Mouse (Mus musculus) subcutaneous adipose tissue, adult 2 months (tissue): ENCODE results near the gene Zbtb11. TPM values are rescaled to one million over a fixed set of nuclear protein-coding genes. Genes with fewer than 3 reads are reported as not detected.

Experiments used
- polyA plus RNA-seq: library from polyadenylated mRNA; depleted of rRNA; stranded (reverse); fragments of >200 nt; gene quantifications from 2 replicates; pipeline ENCODE4 v1.2.3, GENCODE M21; 2012; ENCODE audit warnings: low replicate concordance; rRNA removed

Zbtb11 gene
- polyA plus RNA-seq = 2.8 and 5.6 TPM in 2 replicates

GRCm38 (mm10) chr16:55973431-55974255 lies at the start of gene Zbtb11:
Gene Zbtb11, plus strand, starts transcription at chr16:55973883.

GRCm38 (mm10) chr16:55934453-55935037 lies 39.1 kb upstream of the Zbtb11 start, which contains the start of gene Cep97:
Gene Cep97, minus strand, starts transcription at chr16:55934855.

GRCm38 (mm10) chr16:55966212-55966871 lies 7.3 kb upstream of the Zbtb11 start, which contains the start of gene Rpl24:
Gene Rpl24, plus strand, starts transcription at chr16:55966275.

GRCm38 (mm10) chr16:56029661-56030082 lies 56.0 kb downstream of the Zbtb11 start, which contains the start of gene Pcnp:
Gene Pcnp, minus strand, starts transcription at chr16:56029739.

GRCm38 (mm10) chr16:56037138-56038010 lies 63.7 kb downstream of the Zbtb11 start, which contains the start of gene Trmt10c:
Gene Trmt10c, minus strand, starts transcription at chr16:56037819.

GRCm38 (mm10) chr16:56048038-56048437 lies 74.4 kb downstream of the Zbtb11 start, which contains the start of gene Senp7:
Gene Senp7, plus strand, starts transcription at chr16:56048338.

Other genes with a start within 250 kb of the Zbtb11 start
- gene Nfkbiz, start 135.0 kb upstream of the Zbtb11 start, polyA plus RNA-seq = 5.6 and 11.7 TPM in 2 replicates
- 0.39 and 1.4 TPM in 2 replicates for gene Nxpe3, start 78.6 kb upstream of the Zbtb11 start, polyA plus RNA-seq
- 0.79 and 1.5 TPM in 2 replicates for gene Cep97, start 39.0 kb upstream of the Zbtb11 start, polyA plus RNA-seq
- 137 and 208 TPM in 2 replicates for gene Rpl24, start 7.6 kb upstream of the Zbtb11 start, polyA plus RNA-seq
- gene Pcnp, start 55.9 kb downstream of the Zbtb11 start, polyA plus RNA-seq = 19.4 and 25.6 TPM in 2 replicates
- gene Trmt10c, start 63.9 kb downstream of the Zbtb11 start, polyA plus RNA-seq = 2.0 and 4.0 TPM in 2 replicates
- gene Senp7, start 74.5 kb downstream of the Zbtb11 start, polyA plus RNA-seq = 3.5 and 5.7 TPM in 2 replicates
- gene Impg2, start 230.4 kb downstream of the Zbtb11 start, polyA plus RNA-seq = 0.10 and 0.21 TPM in 2 replicates